ENCODE assay signal across 9 mouse cellular contexts in the genomic region with DNA sequence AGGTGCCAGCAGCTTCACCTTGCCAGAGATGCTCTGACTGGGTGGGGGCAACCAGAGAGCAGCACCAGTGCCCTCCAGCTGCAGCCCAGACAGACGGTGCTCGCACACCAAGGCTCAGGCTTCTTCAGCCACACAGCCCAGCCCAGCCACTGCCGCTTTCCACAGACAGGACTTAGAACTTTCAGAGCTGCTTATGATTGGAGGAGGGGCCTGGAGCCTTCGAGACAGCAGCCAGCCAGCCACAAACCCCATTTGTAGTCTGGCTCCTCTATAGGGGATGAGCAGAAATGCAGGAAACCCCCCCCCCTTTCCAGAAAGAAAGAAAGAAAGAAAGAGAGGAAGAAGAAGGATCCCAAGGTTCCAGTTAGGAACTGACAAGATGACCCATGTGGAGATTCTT. TPM values are rescaled to one million over a fixed set of nuclear protein-coding genes. Genes with fewer than 3 reads are reported as not detected.
DNase-seq lines count a peak whose midpoint lies in the region; ATAC-seq and TF ChIP-seq lines count a peak whose summit lies in the region.
"Had no signal": no experiment of that assay in that cellular context is flagged by ENCODE, and none has a peak within 500 bp of the region (broad histone marks: within the 10 kb centered on the region; RNA-seq: fewer than 3 reads in every experiment).

No protein-coding gene starts in this region.

- TF ChIP-seq CTCF in heart, adult 2 months (IDR thresholded peaks at IDR 0.05) = no peak
- peak; percentile 50 for TF ChIP-seq CTCF in hindbrain, postnatal 0 days (IDR thresholded peaks at IDR 0.05; ENCODE audit: low read depth)

- no peak for TF ChIP-seq POLR2A in heart, adult 2 months (IDR thresholded peaks at IDR 0.05; ENCODE audit: insufficient read depth, low read depth, low read length)

- no peaks in the 10 kb centered on the region for H3K79me2 ChIP-seq in heart, adult 2 months (replicated peaks; ENCODE audit: control insufficient read depth, insufficient read depth, low read length)

- no peak for DNase-seq in heart, adult 2 months
- no peak for DNase-seq in midbrain, embryonic 10.5 days (ENCODE audit: low spot score)
- DNase-seq in hindbrain, postnatal 0 days (ENCODE audit: low spot score) = peak; percentile 53
- peak; percentile 70 for DNase-seq in thymus, postnatal 14 days
- DNase-seq in adrenal gland, adult (ENCODE audit: inconsistent age in 2 of 2, low spot score in 1 of 2) = no peak
- DNase-seq in adrenal gland, postnatal 36 days = no peak

- no peaks in the 10 kb centered on the region for H3K9me3 ChIP-seq in heart, embryonic 12.5 days (replicated peaks)
- no peaks in the 10 kb centered on the region for H3K9me3 ChIP-seq in midbrain, embryonic 10.5 days (replicated peaks)
- no peaks in the 10 kb centered on the region for H3K9me3 ChIP-seq in midbrain, embryonic 15.5 days
- no peaks in the 10 kb centered on the region for H3K9me3 ChIP-seq in hindbrain, postnatal 0 days (ENCODE audit: low read length)

- H3K4me1 ChIP-seq in heart, embryonic 12.5 days (replicated peaks) = peaks cover 38% of the 10 kb centered on the region
- H3K4me1 ChIP-seq in heart, adult 2 months (ENCODE audit: control insufficient read depth, insufficient read depth, low read length) = peaks cover 5% of the 10 kb centered on the region; the same call in 1 of the 2 replicates
- H3K4me1 ChIP-seq in midbrain, embryonic 10.5 days = peaks cover 61% of the 10 kb centered on the region
- H3K4me1 ChIP-seq in midbrain, embryonic 15.5 days = peaks cover 10% of the 10 kb centered on the region
- peaks cover 4% of the 10 kb centered on the region; the same call in 1 of the 2 replicates for H3K4me1 ChIP-seq in hindbrain, postnatal 0 days (ENCODE audit: insufficient read depth, low read length)

- TF ChIP-seq EP300 in heart, adult 2 months (IDR thresholded peaks at IDR 0.05; ENCODE audit: insufficient read depth, low read depth, low read length) = no peak

- H3K36me3 ChIP-seq in heart, embryonic 12.5 days = no peaks in the 10 kb centered on the region
- H3K36me3 ChIP-seq in heart, adult 2 months (ENCODE audit: control insufficient read depth, insufficient read depth, low read length) = no peaks in the 10 kb centered on the region
- H3K36me3 ChIP-seq in midbrain, embryonic 10.5 days = peaks cover 27% of the 10 kb centered on the region
- H3K36me3 ChIP-seq in midbrain, embryonic 15.5 days (replicated peaks) = no peaks in the 10 kb centered on the region
- H3K36me3 ChIP-seq in hindbrain, postnatal 0 days (ENCODE audit: insufficient read depth, low read length) = no peaks in the 10 kb centered on the region

- no peak overlapping the region for H3K27ac ChIP-seq in heart, embryonic 12.5 days (ENCODE audit: poor library complexity, severe bottlenecking)
- H3K27ac ChIP-seq in heart, adult 2 months = no peak overlapping the region
- peak overlapping the region; percentile 46; the same call in 1 of the 2 replicates for H3K27ac ChIP-seq in midbrain, embryonic 10.5 days (replicated peaks)
- H3K27ac ChIP-seq in midbrain, embryonic 15.5 days = no peak overlapping the region
- no peak overlapping the region for H3K27ac ChIP-seq in hindbrain, postnatal 0 days

- 0 out of 2 replicates have a peak, but pooled peaks have one; percentile 12 for ATAC-seq in heart, embryonic 12.5 days (ENCODE audit: insufficient number of reproducible peaks, low FRiP score)
- ATAC-seq in midbrain, embryonic 15.5 days (replicated peaks) = no peak
- no peak for ATAC-seq in hindbrain, postnatal 0 days

- peak overlapping the region; percentile 4; the same call in 1 of the 2 replicates for H3K9ac ChIP-seq in heart, embryonic 12.5 days
- H3K9ac ChIP-seq in heart, adult 2 months (ENCODE audit: low read depth, low read length) = no peak overlapping the region
- no peak overlapping the region for H3K9ac ChIP-seq in midbrain, embryonic 15.5 days
- no peak overlapping the region for H3K9ac ChIP-seq in hindbrain, postnatal 0 days (replicated peaks; ENCODE audit: low read length)

- 7% methylated on average over 4 of the region's 4 CpGs for WGBS in heart, embryonic 12.5 days
- WGBS in heart, adult 2 months = 74% methylated on average over 4 of the region's 4 CpGs
- 15% methylated on average over 4 of the region's 4 CpGs for WGBS in midbrain, embryonic 10.5 days
- 24% methylated on average over 4 of the region's 4 CpGs for WGBS in midbrain, embryonic 15.5 days
- 34% methylated on average over 4 of the region's 4 CpGs for WGBS in hindbrain, postnatal 0 days

- 0 out of 2 replicates have a peak overlapping the region, but pooled peaks have one; percentile 38 for H3K4me3 ChIP-seq in heart, embryonic 12.5 days
- H3K4me3 ChIP-seq in heart, adult 2 months = no peak overlapping the region
- peak overlapping the region; percentile 33 for H3K4me3 ChIP-seq in midbrain, embryonic 10.5 days
- H3K4me3 ChIP-seq in midbrain, embryonic 15.5 days = no peak overlapping the region
- H3K4me3 ChIP-seq in hindbrain, postnatal 0 days (ENCODE audit: low read length) = no peak overlapping the region
- H3K4me3 ChIP-seq: myocyte had no signal

- H3K4me2 ChIP-seq in heart, embryonic 12.5 days = peak overlapping the region; percentile 67
- no peak overlapping the region for H3K4me2 ChIP-seq in midbrain, embryonic 15.5 days
- H3K4me2 ChIP-seq in hindbrain, postnatal 0 days (ENCODE audit: low read depth, low read length) = no peak overlapping the region

- intact Hi-C loops in heart, adult 2 months (cut with DNase I) = no loop called here

- H3K27me3 ChIP-seq in heart, embryonic 12.5 days (replicated peaks) = peaks cover 43% of the 10 kb centered on the region
- H3K27me3 ChIP-seq in heart, adult 2 months (ENCODE audit: control insufficient read depth, insufficient read depth, low read length) = no peaks in the 10 kb centered on the region
- peaks cover 62% of the 10 kb centered on the region for H3K27me3 ChIP-seq in midbrain, embryonic 10.5 days (ENCODE audit: low read depth, poor library complexity, severe bottlenecking)
- peaks cover 28% of the 10 kb centered on the region for H3K27me3 ChIP-seq in midbrain, embryonic 15.5 days (replicated peaks)
- peaks cover 15% of the 10 kb centered on the region for H3K27me3 ChIP-seq in hindbrain, postnatal 0 days (ENCODE audit: insufficient read depth, low read length)

RNA-seq across cellular contexts. Expression of gene Mrps23, which starts 11.6 kb away (rescaled TPM):
- polyA plus RNA-seq in heart, embryonic 12.5 days (2016; fragmentation: Nextera tagmentation; extraction: Ambion mirVana) = 79.2 and 81.4 TPM in 2 replicates
- total RNA-seq in heart, adult 2 months (2021) = 100 to 1,000 TPM; 303 to 314 TPM
- polyA plus RNA-seq in heart, adult 2 months (2012; rRNA removed) = 121 and 142 TPM in 2 replicates
- 70.6 and 78.8 TPM in 2 replicates for polyA plus RNA-seq in midbrain, embryonic 10.5 days (2016; fragmentation: Nextera tagmentation; extraction: Ambion mirVana)
- polyA plus RNA-seq in midbrain, embryonic 15.5 days (2015; fragmentation: Nextera tagmentation; extraction: Ambion mirVana) = 60.6 and 62.4 TPM in 2 replicates
- 29.0 and 48.7 TPM in 2 replicates for total RNA-seq in hindbrain, postnatal 0 days (2014; rRNA removed)
- polyA plus RNA-seq in hindbrain, postnatal 0 days (2015; fragmentation: Nextera tagmentation; extraction: Ambion mirVana) = 66.4 and 67.1 TPM in 2 replicates
- 100 to 1,000 TPM; 151 to 216 TPM for total RNA-seq in adrenal gland, postnatal 36 days (2021)

Comparison
In these comparisons a context has a peak if more than half of its experiments do, and no peak if none do; other contexts are left out.
1. H3K4me3 ChIP-seq: peak in heart, embryonic 12.5 days (single experiment) and midbrain, embryonic 10.5 days (single experiment); none in heart, adult 2 months (single experiment), midbrain, embryonic 15.5 days (single experiment) and hindbrain, postnatal 0 days (single experiment).
2. DNase-seq: peak in hindbrain, postnatal 0 days (single experiment) and thymus, postnatal 14 days (single experiment); none in heart, adult 2 months (0 of 2), midbrain, embryonic 10.5 days (single experiment), adrenal gland, adult (0 of 2) and adrenal gland, postnatal 36 days (0 of 2).